ENCODE assay signal across 8 mouse cellular contexts in the genomic region with DNA sequence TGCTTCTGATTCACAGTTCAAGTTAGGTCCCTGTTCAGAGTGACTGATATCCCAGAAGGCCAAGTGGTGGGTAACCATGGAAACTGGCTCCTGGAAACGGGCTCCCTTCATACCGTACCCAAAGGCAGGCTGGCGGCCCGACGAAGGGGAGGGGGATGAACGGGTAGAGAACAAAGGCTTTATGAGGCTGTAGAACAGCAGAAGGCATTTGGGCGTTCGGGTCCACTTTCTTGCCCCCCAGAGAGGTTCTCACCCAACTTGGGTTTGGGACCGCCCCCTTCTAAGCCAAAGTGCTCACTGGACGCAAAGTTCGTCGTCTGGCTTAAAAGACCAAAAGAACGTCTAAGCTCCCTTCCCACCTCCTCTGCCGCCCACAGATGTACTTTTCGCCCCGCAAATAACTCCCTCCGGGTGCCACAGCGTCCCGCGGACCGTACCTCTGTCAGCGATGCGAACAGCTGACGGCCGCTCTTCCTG. TPM values are rescaled to one million over a fixed set of nuclear protein-coding genes. Genes with fewer than 3 reads are reported as not detected.
DNase-seq lines count a peak whose midpoint lies in the region; ATAC-seq and TF ChIP-seq lines count a peak whose summit lies in the region.

No protein-coding gene starts in this region.

- peak overlapping the region; percentile 20 for H3ac ChIP-seq in myocyte (ENCODE audit: control insufficient read depth, insufficient read length)

- no peak for TF ChIP-seq EP300 in stomach, postnatal 0 days (optimal IDR thresholded peaks at IDR 0.05)

- peak; percentile 58; the same call in 1 of the 2 replicates for ATAC-seq in embryonic facial prominence, embryonic 15.5 days (ENCODE audit: insufficient number of reproducible peaks, low FRiP score, low TSS enrichment, low read depth)
- peak; percentile 77 for ATAC-seq in heart, embryonic 12.5 days (ENCODE audit: insufficient number of reproducible peaks, low FRiP score)
- ATAC-seq in liver, embryonic 12.5 days: peak; percentile 66
- peak; percentile 53 for ATAC-seq in stomach, postnatal 0 days (ENCODE audit: low FRiP score, low TSS enrichment)

- H3K9me3 ChIP-seq in E14TG2a.4 (ENCODE audit: low read length): no peaks in the 10 kb centered on the region
- no peaks in the 10 kb centered on the region for H3K9me3 ChIP-seq in embryonic facial prominence, embryonic 15.5 days (replicated peaks)
- H3K9me3 ChIP-seq in heart, embryonic 12.5 days (replicated peaks): no peaks in the 10 kb centered on the region
- no peaks in the 10 kb centered on the region for H3K9me3 ChIP-seq in liver, embryonic 12.5 days (replicated peaks)
- H3K9me3 ChIP-seq in stomach, postnatal 0 days (ENCODE audit: control insufficient read depth, low read length): no peaks in the 10 kb centered on the region

- H3K4me2 ChIP-seq in embryonic facial prominence, embryonic 15.5 days (replicated peaks): peak overlapping the region; percentile 84
- peak overlapping the region; percentile 83 for H3K4me2 ChIP-seq in heart, embryonic 12.5 days
- peak overlapping the region; percentile 82 for H3K4me2 ChIP-seq in liver, embryonic 12.5 days
- H3K4me2 ChIP-seq in myocyte (ENCODE audit: low read depth): peak overlapping the region; percentile 76
- H3K4me2 ChIP-seq in stomach, postnatal 0 days (replicated peaks; ENCODE audit: low read depth): peak overlapping the region; percentile 77

- H3K4me3 ChIP-seq in E14TG2a.4 (replicated peaks; ENCODE audit: low read length) (peak overlapping the region; percentile 100), myocyte (peak overlapping the region; percentile 87)
- H3K4me3 ChIP-seq in embryonic facial prominence, embryonic 15.5 days (replicated peaks): peak overlapping the region; percentile 99
- peak overlapping the region; percentile 94 for H3K4me3 ChIP-seq in heart, embryonic 12.5 days
- peak overlapping the region; percentile 86 for H3K4me3 ChIP-seq in liver, embryonic 12.5 days
- peak overlapping the region; percentile 90 for H3K4me3 ChIP-seq in stomach, postnatal 0 days (ENCODE audit: low read depth, low read length)

- peaks cover 10% of the 10 kb centered on the region for H3K4me1 ChIP-seq in E14TG2a.4 (replicated peaks; ENCODE audit: low read depth, low read length)
- H3K4me1 ChIP-seq in embryonic facial prominence, embryonic 15.5 days: peaks cover 10% of the 10 kb centered on the region; the same call in 1 of the 2 replicates
- H3K4me1 ChIP-seq in heart, embryonic 12.5 days (replicated peaks): peaks cover 6% of the 10 kb centered on the region; the same call in 1 of the 2 replicates
- H3K4me1 ChIP-seq in liver, embryonic 12.5 days: peaks cover 13% of the 10 kb centered on the region
- no peaks in the 10 kb centered on the region for H3K4me1 ChIP-seq in stomach, postnatal 0 days (replicated peaks; ENCODE audit: control insufficient read depth, insufficient read depth)

- no peaks in the 10 kb centered on the region for H3K79me2 ChIP-seq in myocyte (ENCODE audit: control insufficient read depth, insufficient read depth)

- peak overlapping the region; percentile 76 for H3K27ac ChIP-seq in embryonic facial prominence, embryonic 15.5 days (replicated peaks)
- H3K27ac ChIP-seq in heart, embryonic 12.5 days (ENCODE audit: poor library complexity, severe bottlenecking): peak overlapping the region; percentile 48; the same call in 1 of the 2 replicates
- peak overlapping the region; percentile 80 for H3K27ac ChIP-seq in liver, embryonic 12.5 days
- peak overlapping the region; percentile 81 for H3K27ac ChIP-seq in stomach, postnatal 0 days (replicated peaks)

- DNase-seq in adrenal gland, postnatal 36 days: peak; percentile 67 to 68
- DNase-seq in kidney, postnatal 10 days: peak; percentile 59
- peak; percentile 54 for DNase-seq in stomach, postnatal 0 days (ENCODE audit: low spot score)

- WGBS in embryonic facial prominence, embryonic 15.5 days: under 1% methylated on average over 25 of the region's 25 CpGs
- under 1% methylated on average over 25 of the region's 25 CpGs for WGBS in heart, embryonic 12.5 days
- under 1% methylated on average over 25 of the region's 25 CpGs for WGBS in liver, embryonic 12.5 days (ENCODE audit: insufficient replicate concordance)
- under 1% methylated on average over 24 of the region's 25 CpGs for WGBS in stomach, postnatal 0 days

- no peak for TF ChIP-seq CTCF in E14TG2a.4 (conservative IDR thresholded peaks at IDR 0.05; ENCODE audit: low read length)
- no peak for TF ChIP-seq CTCF in stomach, postnatal 0 days (IDR thresholded peaks at IDR 0.05; ENCODE audit: low read depth)

- H3K36me3 ChIP-seq in E14TG2a.4 (ENCODE audit: insufficient read depth, low read length): peaks cover 40% of the 10 kb centered on the region
- peaks cover 15% of the 10 kb centered on the region for H3K36me3 ChIP-seq in embryonic facial prominence, embryonic 15.5 days
- H3K36me3 ChIP-seq in heart, embryonic 12.5 days: peaks cover 24% of the 10 kb centered on the region
- H3K36me3 ChIP-seq in liver, embryonic 12.5 days: peaks cover 14% of the 10 kb centered on the region
- H3K36me3 ChIP-seq in myocyte (ENCODE audit: control insufficient read depth, insufficient read depth): peaks cover 8% of the 10 kb centered on the region
- no peaks in the 10 kb centered on the region for H3K36me3 ChIP-seq in stomach, postnatal 0 days (ENCODE audit: control insufficient read depth, insufficient read depth, low read length)

- H3K27me3 ChIP-seq in E14TG2a.4 (ENCODE audit: insufficient read depth, low read length) (peaks cover 11% of the 10 kb centered on the region), myocyte (ENCODE audit: control insufficient read depth, insufficient read depth, insufficient read length) (no peaks in the 10 kb centered on the region)
- no peaks in the 10 kb centered on the region for H3K27me3 ChIP-seq in embryonic facial prominence, embryonic 15.5 days
- no peaks in the 10 kb centered on the region for H3K27me3 ChIP-seq in heart, embryonic 12.5 days (replicated peaks)
- H3K27me3 ChIP-seq in liver, embryonic 12.5 days (replicated peaks): peaks cover 5% of the 10 kb centered on the region; the same call in 1 of the 2 replicates
- H3K27me3 ChIP-seq in stomach, postnatal 0 days (ENCODE audit: control insufficient read depth, insufficient read depth, low read length): no peaks in the 10 kb centered on the region

- H3K9ac ChIP-seq in embryonic facial prominence, embryonic 15.5 days: peak overlapping the region; percentile 77
- peak overlapping the region; percentile 76 for H3K9ac ChIP-seq in heart, embryonic 12.5 days
- peak overlapping the region; percentile 72 for H3K9ac ChIP-seq in liver, embryonic 12.5 days
- H3K9ac ChIP-seq in stomach, postnatal 0 days (ENCODE audit: low read length): peak overlapping the region; percentile 79

- no peak for TF ChIP-seq POLR2A in myocyte (IDR thresholded peaks at IDR 0.05; ENCODE audit: insufficient read length, low read depth)

TF ChIP-seq in myocyte, 11 proteins besides CTCF, POLR2A, EP300 and RAD21:
- TF ChIP-seq TCF12 (IDR thresholded peaks at IDR 0.05; ENCODE audit: insufficient read depth, poor library complexity, severe bottlenecking) (no peak), MYOD1 (IDR thresholded peaks at IDR 0.05; ENCODE audit: control insufficient read depth in 1 of 3, insufficient read length in 2 of 3, low read depth in 2 of 3) (no peak), MYOG (IDR thresholded peaks at IDR 0.05; ENCODE audit: control insufficient read depth in 1 of 3, insufficient read depth in 1 of 3, insufficient read length in 2 of 3, low read depth in 2 of 3) (no peak), POLR2AphosphoS2 (IDR thresholded peaks at IDR 0.05; ENCODE audit: insufficient read length, low read depth) (no peak), E2F4 (IDR thresholded peaks at IDR 0.05; ENCODE audit: insufficient read depth) (no peak), REST (IDR thresholded peaks at IDR 0.05; ENCODE audit: insufficient read depth, insufficient read length) (no peak), CEBPB (IDR thresholded peaks at IDR 0.05; ENCODE audit: insufficient read depth, poor library complexity, severe bottlenecking) (no peak)

RNA-seq across cellular contexts. Expression of a gene that starts 0.5 kb away (rescaled TPM):
- 10 to 100 TPM; 29.6 to 38.3 TPM for total RNA-seq in adrenal gland, postnatal 36 days (2021)
- polyA plus RNA-seq in embryonic facial prominence, embryonic 15.5 days (2015; fragmentation: Nextera tagmentation; extraction: Ambion mirVana): 20.5 and 20.7 TPM in 2 replicates
- 16.3 and 16.5 TPM in 2 replicates for polyA plus RNA-seq in heart, embryonic 12.5 days (2016; fragmentation: Nextera tagmentation; extraction: Ambion mirVana)
- 10.0 TPM in 2 replicates for polyA plus RNA-seq in liver, embryonic 12.5 days (2016; fragmentation: Nextera tagmentation; extraction: Ambion mirVana)
- polyA plus RNA-seq in myocyte (2012; fragmentation: generic; extraction: Trizol): 12.5 TPM
- 12.8 and 13.1 TPM in 2 replicates for polyA plus RNA-seq in stomach, postnatal 0 days (2015; fragmentation: Nextera tagmentation; extraction: Ambion mirVana)

RNA-seq across cellular contexts. Expression of a gene that starts 49.7 kb away (rescaled TPM):
- 100 to 1,000 TPM; 291 to 302 TPM for total RNA-seq in adrenal gland, postnatal 36 days (2021)
- polyA plus RNA-seq in embryonic facial prominence, embryonic 15.5 days (2015; fragmentation: Nextera tagmentation; extraction: Ambion mirVana): 110 and 113 TPM in 2 replicates
- 194 and 206 TPM in 2 replicates for polyA plus RNA-seq in heart, embryonic 12.5 days (2016; fragmentation: Nextera tagmentation; extraction: Ambion mirVana)
- 133 and 135 TPM in 2 replicates for polyA plus RNA-seq in liver, embryonic 12.5 days (2016; fragmentation: Nextera tagmentation; extraction: Ambion mirVana)
- 86.1 TPM for polyA plus RNA-seq in myocyte (2012; fragmentation: generic; extraction: Trizol)
- polyA plus RNA-seq in stomach, postnatal 0 days (2015; fragmentation: Nextera tagmentation; extraction: Ambion mirVana): 63.8 and 64.5 TPM in 2 replicates

Comparison
In these comparisons a context has a peak if more than half of its experiments do, and no peak if none do; other contexts are left out.
1. Peak in every context shown above with its lines: DNase-seq, ATAC-seq, H3K4me3 ChIP-seq and H3K27ac ChIP-seq.